Mouse (Mus musculus) C2C12 (cell line): ENCODE results near the gene L3mbtl4.

ENCODE experiments used
- CEBPB ChIP-seq: IDR thresholded peaks from one replicate; pipeline ENCODE4 v1.6.1; 2011; ENCODE audit warnings: low read depth, mild to moderate bottlenecking, control low read depth, moderate library complexity
- CTCF ChIP-seq: IDR thresholded peaks from one replicate; pipeline ENCODE4 v1.5.1; 2011; ENCODE audit not compliant: control insufficient read depth, insufficient read depth, insufficient read length
- FOSL1 ChIP-seq: IDR thresholded peaks from one replicate; pipeline ENCODE4 v1.8.0; 2011; ENCODE audit warnings: mild to moderate bottlenecking, low read length; ENCODE audit not compliant: poor library complexity, insufficient read depth, severe bottlenecking
- MAX ChIP-seq: IDR thresholded peaks from one replicate; pipeline ENCODE4 v1.6.1; 2011; ENCODE audit warnings: mild to moderate bottlenecking, control low read depth

DNA sequence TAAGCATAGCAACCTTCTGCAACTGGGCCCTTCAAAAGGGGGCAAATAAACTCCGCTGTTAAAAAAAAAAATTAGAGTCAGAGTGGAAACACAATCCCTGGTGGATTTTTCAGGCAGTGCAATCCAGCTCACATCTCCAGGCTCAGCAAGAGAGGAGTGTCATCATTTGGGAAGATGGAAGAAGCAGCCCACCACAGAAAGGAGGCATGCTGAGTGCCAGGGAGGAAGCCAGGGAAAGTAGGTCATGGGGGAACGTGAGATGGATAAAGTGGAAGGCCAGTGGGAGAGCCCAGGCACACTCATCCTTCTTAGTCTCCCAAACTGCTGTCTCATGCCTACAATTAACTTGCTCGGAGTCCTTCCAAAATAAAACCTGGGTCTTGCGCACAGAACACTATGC, 496.0 kb downstream of the L3mbtl4 start:
- TF ChIP-seq CEBPB (no peak), CTCF (no peak), FOSL1 (no peak), MAX (no peak)
